ENCODE assay signal across 13 mouse cellular contexts in the genomic region with DNA sequence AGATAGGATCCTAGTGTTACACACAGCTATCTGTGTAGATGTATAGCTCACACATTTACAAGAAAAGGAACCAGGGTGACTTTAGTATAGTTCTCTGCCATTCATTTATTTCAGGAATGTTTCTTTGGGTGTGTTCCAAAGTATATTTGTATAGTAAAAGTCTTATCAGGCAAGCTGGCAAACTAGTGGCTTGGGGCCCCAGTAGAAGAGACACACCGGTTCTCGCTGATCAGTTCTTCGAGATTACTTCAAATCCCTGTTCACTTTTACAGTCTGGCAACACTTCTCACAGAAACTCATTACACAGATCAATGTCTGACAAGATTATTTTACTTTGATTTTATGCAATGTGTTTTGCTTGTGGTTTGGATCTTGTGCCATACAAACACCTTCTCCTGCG.
"Had no signal": no experiment of that assay in that cellular context is flagged by ENCODE, and none has a peak within 500 bp of the region (broad histone marks: within the 10 kb centered on the region; RNA-seq: fewer than 3 reads in every experiment).

No protein-coding gene starts in this region.

- H3K4me2 ChIP-seq: limb, embryonic 12.5 days; liver, embryonic 15.5 days; midbrain, embryonic 11.5 days; midbrain, embryonic 15.5 days; neural tube, embryonic 12.5 days had no signal

- H3K27me3 ChIP-seq: limb, embryonic 12.5 days; liver, embryonic 15.5 days; megakaryocyte, embryonic 14.5 days; midbrain, embryonic 15.5 days; neural tube, embryonic 12.5 days had no signal

- H3K27ac ChIP-seq: limb, embryonic 12.5 days; liver, embryonic 15.5 days; macrophage; midbrain, embryonic 15.5 days; neural tube, embryonic 12.5 days had no signal

- H3K36me3 ChIP-seq: limb, embryonic 12.5 days; liver, embryonic 15.5 days; midbrain, embryonic 15.5 days; neural tube, embryonic 12.5 days had no signal

- H3K4me3 ChIP-seq: limb, embryonic 12.5 days; liver, embryonic 15.5 days; megakaryocyte, embryonic 14.5 days; midbrain, embryonic 15.5 days; neural tube, embryonic 12.5 days had no signal

- ATAC-seq: midbrain, embryonic 15.5 days had no signal

- H3K9me3 ChIP-seq: limb, embryonic 12.5 days; liver, embryonic 15.5 days; megakaryocyte, embryonic 14.5 days; midbrain, embryonic 15.5 days; neural tube, embryonic 12.5 days had no signal

- DNase-seq: kidney, adult 8-10 months; kidney, postnatal 25 days; layer of hippocampus, adult 9-11 months; layer of hippocampus, postnatal 36 days; liver; thymus, postnatal 36 days had no signal

- H3K4me1 ChIP-seq: limb, embryonic 12.5 days; liver, embryonic 15.5 days; megakaryocyte, embryonic 14.5 days had no signal

- H3K9ac ChIP-seq: limb, embryonic 12.5 days; liver, embryonic 15.5 days; midbrain, embryonic 15.5 days; neural tube, embryonic 12.5 days had no signal
